In the genomic region with DNA sequence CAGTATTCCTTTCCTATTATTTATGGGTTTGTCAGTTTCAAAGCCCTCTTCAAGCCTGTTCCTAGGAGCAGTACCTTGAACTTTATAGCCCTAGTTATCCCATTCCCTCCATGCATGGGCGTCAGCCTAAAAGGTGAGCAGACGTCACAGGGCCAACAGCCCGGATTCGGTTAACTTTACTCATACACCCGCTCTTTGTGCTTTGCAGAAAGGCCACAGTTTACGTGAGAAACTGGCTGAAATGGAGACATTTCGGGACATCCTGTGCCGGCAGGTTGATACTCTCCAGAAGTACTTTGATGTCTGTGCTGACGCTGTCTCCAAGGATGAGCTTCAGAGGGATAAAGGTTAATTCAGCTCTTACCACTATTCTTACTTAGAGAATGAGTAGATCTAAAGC, we compare ENCODE assay signal across 12 mouse cellular contexts.
"Had no signal": no experiment of that assay in that cellular context is flagged by ENCODE, and none has a peak within 500 bp of the region (broad histone marks: within the 10 kb centered on the region; RNA-seq: fewer than 3 reads in every experiment).

No protein-coding gene starts in this region.

- DNase-seq: cerebellum, postnatal 25 days; cerebellum, postnatal 36 days; embryo, embryonic 11 days; forebrain, postnatal 0 days; gastrocnemius, adult 2 months; gastrocnemius, postnatal 10 days; gastrocnemius, postnatal 14 days; gastrocnemius, postnatal 25 days; gastrocnemius, postnatal 36 days; heart, adult 11 months; heart, adult 18-20 months; heart, adult 2 months had no signal
